Mouse (Mus musculus): ENCODE data around the gene Npepps. TPM values are rescaled to one million over a fixed set of nuclear protein-coding genes. Genes with fewer than 3 reads are reported as not detected.

Gene Npepps
- polyA plus RNA-seq, 1 experiment from 2014 or later, result 80.9 TPM

DNA sequence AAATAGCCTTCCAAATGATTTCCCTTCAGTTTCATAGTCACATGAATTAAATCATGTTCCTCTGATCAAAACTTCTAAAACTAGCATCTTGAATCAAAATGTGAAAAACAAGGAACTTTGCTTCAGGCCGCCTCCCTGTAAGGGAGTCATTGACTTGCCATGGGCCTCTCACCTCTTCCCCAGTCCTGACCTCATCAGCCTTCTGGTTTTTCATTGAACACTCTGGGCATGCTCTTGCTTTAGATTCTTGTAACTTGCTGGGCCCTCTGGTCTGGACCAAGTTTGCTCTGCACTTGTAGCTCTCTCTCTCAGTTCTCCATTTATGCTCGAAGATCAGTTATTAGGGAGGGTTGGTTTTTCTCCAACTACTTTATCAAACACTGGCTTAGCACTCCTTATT, 58.8 kb downstream of the Npepps start:
- Histone ChIP-seq H3K4me2 (no peak overlapping the region), H3K36me3 (peaks cover 37% of the 10 kb centered on the region), H3K9me3 (no peaks in the 10 kb centered on the region), H3K27me3 (replicated peaks) (no peaks in the 10 kb centered on the region), H3K9ac (no peak overlapping the region), H3K4me3 (replicated peaks) (no peak overlapping the region), H3K4me1 (no peaks in the 10 kb centered on the region), H3K27ac (no peak overlapping the region)
- no peak for ATAC-seq (ENCODE audit: insufficient read depth, low FRiP score, low read depth)
- 88% methylated on average over 2 of the region's 2 CpGs for WGBS

DNA sequence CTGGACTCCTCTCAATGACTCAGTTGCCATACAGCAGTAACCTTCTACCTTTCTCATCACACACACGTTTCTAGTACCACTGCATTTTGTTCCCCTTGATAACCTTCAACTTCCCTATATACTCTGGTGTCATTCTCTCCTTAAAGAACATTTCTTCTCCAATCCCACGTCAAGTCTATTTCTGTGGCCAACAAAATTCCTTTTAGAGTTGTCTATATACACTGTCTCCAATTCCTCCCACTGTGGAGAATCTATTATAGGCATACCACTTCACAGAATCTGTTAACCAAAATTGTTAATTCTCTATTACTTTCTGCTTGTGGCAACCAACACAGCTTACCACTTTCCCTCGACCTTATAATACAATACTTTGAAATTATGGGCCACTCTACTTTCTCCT, 60.2 kb downstream of the Npepps start:
- H3K4me2 ChIP-seq, result no peak overlapping the region
- no peak overlapping the region for H3K27ac ChIP-seq
- H3K9me3 ChIP-seq, result no peaks in the 10 kb centered on the region
- H3K4me1 ChIP-seq, result no peaks in the 10 kb centered on the region
- WGBS, result 81% methylated on average over 3 of the region's 3 CpGs
- no peak overlapping the region for H3K9ac ChIP-seq
- H3K36me3 ChIP-seq, result peaks cover 45% of the 10 kb centered on the region
- no peak for ATAC-seq (ENCODE audit: insufficient read depth, low FRiP score, low read depth)
- H3K4me3 ChIP-seq (replicated peaks), result no peak overlapping the region
- no peaks in the 10 kb centered on the region for H3K27me3 ChIP-seq (replicated peaks)

DNA sequence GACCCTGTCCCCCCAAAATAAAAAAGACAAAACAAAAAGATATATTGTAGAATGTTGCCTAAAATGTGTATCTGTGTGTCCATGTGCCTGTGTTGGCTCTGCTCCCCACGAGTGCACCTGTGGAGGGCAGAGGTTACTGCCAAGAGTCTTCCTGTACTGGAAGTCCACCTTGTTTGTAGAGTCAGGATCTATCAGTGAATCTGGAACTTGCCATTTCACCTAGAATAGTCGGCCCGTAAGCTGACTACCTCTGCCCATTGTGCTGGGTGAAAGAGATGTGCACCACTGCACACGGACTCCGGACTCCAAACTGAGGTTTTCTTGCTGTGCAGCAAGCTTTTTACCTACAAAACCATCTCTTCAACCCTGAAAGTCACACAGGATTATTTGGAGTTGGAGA, 66.0 kb downstream of the Npepps start:
- no peak for ATAC-seq (ENCODE audit: insufficient read depth, low FRiP score, low read depth)
- Histone ChIP-seq H3K4me2 (no peak overlapping the region), H3K36me3 (peaks cover 54% of the 10 kb centered on the region), H3K27ac (no peak overlapping the region), H3K4me3 (replicated peaks) (no peak overlapping the region), H3K4me1 (no peaks in the 10 kb centered on the region), H3K9me3 (no peaks in the 10 kb centered on the region), H3K27me3 (replicated peaks) (no peaks in the 10 kb centered on the region), H3K9ac (no peak overlapping the region)
- WGBS, result 85% methylated on average over 5 of the region's 5 CpGs

DNA sequence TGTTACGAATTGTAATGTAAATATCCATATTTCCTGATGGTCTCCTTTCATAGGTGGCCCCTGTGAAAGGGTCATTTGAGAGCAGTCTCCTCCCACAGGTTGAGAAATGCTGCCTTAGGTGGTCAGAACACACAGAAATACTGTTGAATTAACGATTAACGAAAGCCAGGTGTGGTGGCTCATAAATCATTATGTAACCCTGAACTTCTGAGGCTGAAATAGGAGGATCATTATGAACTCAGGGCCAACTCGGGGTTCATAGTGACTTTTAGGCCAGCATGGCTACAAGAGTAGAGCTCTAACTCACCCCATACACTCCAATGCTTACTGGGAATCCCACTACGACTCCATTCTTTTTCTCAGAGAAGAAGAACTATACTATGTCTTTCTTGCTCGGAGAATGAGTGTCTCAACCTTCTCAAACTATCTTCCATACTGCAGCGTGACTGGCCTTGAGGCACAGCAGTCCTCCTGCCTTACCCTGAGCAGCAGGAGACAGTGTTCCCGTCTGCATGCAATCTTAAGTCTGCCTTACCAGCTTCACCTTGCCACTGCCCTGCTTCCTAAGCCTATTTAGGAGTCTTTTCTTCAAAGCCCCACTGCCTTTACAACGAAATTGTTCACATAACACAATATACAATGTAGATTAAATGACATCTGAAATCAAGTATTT, 69.6 kb downstream of the Npepps start:
- Histone ChIP-seq H3K36me3 (peaks cover 34% of the 10 kb centered on the region), H3K27ac (peak overlapping the region; percentile 78)
- WGBS, result 64% methylated on average over 9 of the region's 9 CpGs

DNA sequence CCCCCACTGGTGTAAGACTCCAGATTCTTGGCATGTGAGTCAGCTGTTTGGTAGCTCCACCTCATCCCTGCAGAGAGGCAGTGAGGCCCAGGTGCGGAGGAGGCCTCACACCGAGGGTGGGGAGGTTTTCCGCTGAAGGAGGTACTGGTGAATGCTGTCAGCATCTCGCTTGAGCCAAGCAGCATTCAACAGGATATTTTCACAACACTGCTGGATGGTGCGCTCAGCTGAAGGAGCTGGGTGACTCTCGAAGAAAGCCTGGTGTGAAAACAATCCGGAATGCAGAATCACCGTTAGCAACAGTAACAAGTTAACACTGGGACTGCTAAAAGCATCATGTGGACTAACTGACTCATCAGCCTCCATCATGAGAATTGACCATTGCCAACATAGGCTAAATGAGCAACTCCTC, 73.4 kb downstream of the Npepps start:
- peak; percentile 60; the same call in 1 of the 2 replicates for ATAC-seq (ENCODE audit: insufficient read depth, low FRiP score, low read depth)
- no peaks in the 10 kb centered on the region for H3K4me1 ChIP-seq
- H3K9me3 ChIP-seq, result no peaks in the 10 kb centered on the region
- no peak overlapping the region for H3K4me3 ChIP-seq (replicated peaks)
- H3K4me2 ChIP-seq, result no peak overlapping the region
- no peak overlapping the region for H3K27ac ChIP-seq
- no peaks in the 10 kb centered on the region for H3K27me3 ChIP-seq (replicated peaks)
- H3K9ac ChIP-seq, result no peak overlapping the region
- 0 out of 2 replicates have a peak, but pooled peaks cover 5% of the 10 kb centered on the region for H3K36me3 ChIP-seq
- 74% methylated on average over 8 of the region's 8 CpGs for WGBS

More for the DNA sequence above, 69.6 kb downstream of the Npepps start:
- peak; percentile 43; the same call in 1 of the 2 replicates for ATAC-seq (ENCODE audit: insufficient read depth, low FRiP score, low read depth)
- Histone ChIP-seq H3K4me3 (replicated peaks) (no peak overlapping the region), H3K4me1 (no peaks in the 10 kb centered on the region), H3K27me3 (replicated peaks) (no peaks in the 10 kb centered on the region), H3K9ac (no peak overlapping the region), H3K9me3 (no peaks in the 10 kb centered on the region), H3K4me2 (no peak overlapping the region)

DNA sequence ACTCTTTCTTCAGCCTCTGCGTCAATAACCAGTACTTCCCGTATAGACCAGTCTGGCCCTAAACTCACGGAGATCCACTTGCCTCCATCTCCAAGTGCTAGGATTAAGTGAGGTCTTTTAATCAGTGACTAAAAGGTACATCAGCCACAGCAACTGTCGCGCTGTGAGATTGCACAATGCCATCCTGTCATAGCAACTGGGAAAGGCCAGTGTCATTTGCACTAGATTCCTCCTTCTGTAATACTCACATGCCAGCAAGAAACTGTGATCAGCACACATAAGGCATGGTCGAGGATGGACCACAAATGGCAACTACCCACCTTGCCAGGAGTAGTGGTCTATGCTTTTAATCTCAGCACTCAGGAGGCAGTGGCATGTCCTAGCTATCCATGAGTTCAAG, 80.9 kb downstream of the Npepps start:
- no peaks in the 10 kb centered on the region for H3K9me3 ChIP-seq
- H3K4me1 ChIP-seq, result no peaks in the 10 kb centered on the region
- no peaks in the 10 kb centered on the region for H3K36me3 ChIP-seq
- no peaks in the 10 kb centered on the region for H3K27me3 ChIP-seq (replicated peaks)
- no peak overlapping the region for H3K9ac ChIP-seq
- no peak for ATAC-seq (ENCODE audit: insufficient read depth, low FRiP score, low read depth)
- no peak overlapping the region for H3K27ac ChIP-seq
- 78% methylated on average over 6 of the region's 6 CpGs for WGBS
- H3K4me2 ChIP-seq, result no peak overlapping the region
- no peak overlapping the region for H3K4me3 ChIP-seq (replicated peaks)

DNA sequence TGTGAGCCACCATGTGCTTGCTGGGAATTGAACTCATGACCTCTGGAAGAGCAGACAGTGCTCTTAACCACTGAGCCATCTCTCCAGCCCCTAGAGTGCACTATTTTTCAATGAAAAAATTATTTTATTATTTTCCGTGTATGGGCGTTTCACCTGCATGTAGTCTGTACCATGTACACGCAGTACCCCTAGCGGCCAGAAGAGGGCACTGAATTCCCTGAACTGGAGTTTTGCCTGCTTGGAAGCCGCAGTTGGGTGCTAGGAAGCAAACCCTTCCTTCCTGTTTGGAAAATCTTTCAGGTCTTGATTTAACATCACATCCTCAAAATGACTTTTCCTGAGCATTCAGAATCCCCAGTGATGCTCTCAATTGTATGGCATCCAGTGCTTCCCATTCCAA, 81.8 kb downstream of the Npepps start:
- no peak overlapping the region for H3K4me2 ChIP-seq
- no peaks in the 10 kb centered on the region for H3K36me3 ChIP-seq
- H3K4me3 ChIP-seq (replicated peaks), result no peak overlapping the region
- H3K9me3 ChIP-seq, result no peaks in the 10 kb centered on the region
- no peak for ATAC-seq (ENCODE audit: insufficient read depth, low FRiP score, low read depth)
- WGBS, result 19% methylated on average over 5 of the region's 5 CpGs
- H3K9ac ChIP-seq, result no peak overlapping the region
- H3K27me3 ChIP-seq (replicated peaks), result no peaks in the 10 kb centered on the region
- H3K4me1 ChIP-seq, result no peaks in the 10 kb centered on the region
- H3K27ac ChIP-seq, result no peak overlapping the region

DNA sequence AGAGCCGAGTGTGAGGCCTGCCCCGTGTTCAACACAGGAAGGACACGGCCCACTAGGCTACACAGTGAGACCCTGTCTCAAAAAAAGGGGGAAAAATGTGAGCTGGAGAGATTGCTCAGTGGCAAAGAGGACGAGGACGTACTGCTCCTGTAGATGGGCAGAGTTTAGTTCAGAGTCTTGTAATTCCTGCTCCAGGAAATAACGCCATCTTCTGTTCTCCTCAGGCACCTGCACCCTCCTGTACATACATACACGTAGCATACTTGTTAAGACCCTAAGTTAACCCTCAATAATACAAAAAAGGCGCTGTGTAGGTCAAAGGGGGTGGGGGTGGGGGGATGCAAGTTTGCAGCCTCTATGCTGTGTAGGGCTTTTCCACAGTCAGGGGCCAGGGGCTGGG, 83.4 kb downstream of the Npepps start:
- H3K27ac ChIP-seq, result no peak overlapping the region
- ATAC-seq (ENCODE audit: insufficient read depth, low FRiP score, low read depth), result no peak
- no peaks in the 10 kb centered on the region for H3K9me3 ChIP-seq
- H3K36me3 ChIP-seq, result no peaks in the 10 kb centered on the region
- WGBS, result 71% methylated on average over 8 of the region's 8 CpGs
- H3K27me3 ChIP-seq (replicated peaks), result no peaks in the 10 kb centered on the region
- H3K9ac ChIP-seq, result no peak overlapping the region
- H3K4me2 ChIP-seq, result no peak overlapping the region
- no peak overlapping the region for H3K4me3 ChIP-seq (replicated peaks)
- H3K4me1 ChIP-seq, result no peaks in the 10 kb centered on the region

DNA sequence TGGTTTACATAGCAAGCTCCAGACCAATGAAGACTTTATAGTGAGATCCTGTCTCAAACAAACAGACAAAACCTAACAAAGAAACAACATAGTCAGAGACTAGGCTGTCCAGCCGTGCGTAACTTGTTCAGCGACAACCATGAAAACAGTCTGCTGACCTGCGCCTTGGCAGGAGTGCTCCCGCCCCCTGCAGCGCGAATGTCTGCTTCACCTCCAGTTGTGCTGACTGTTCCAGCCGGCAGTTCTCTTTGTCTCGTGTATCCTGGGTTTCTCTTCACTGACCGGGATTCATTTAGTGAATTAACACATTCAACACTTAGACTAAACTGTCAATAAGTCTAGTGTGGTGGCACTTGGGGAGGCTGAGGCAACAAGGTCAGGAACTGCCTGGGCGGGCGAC, 83.9 kb downstream of the Npepps start:
- Histone ChIP-seq H3K27ac (no peak overlapping the region), H3K27me3 (replicated peaks) (no peaks in the 10 kb centered on the region), H3K9me3 (no peaks in the 10 kb centered on the region), H3K36me3 (no peaks in the 10 kb centered on the region), H3K9ac (no peak overlapping the region), H3K4me1 (no peaks in the 10 kb centered on the region), H3K4me3 (replicated peaks) (no peak overlapping the region), H3K4me2 (no peak overlapping the region)
- no peak for ATAC-seq (ENCODE audit: insufficient read depth, low FRiP score, low read depth)
- WGBS, result 74% methylated on average over 12 of the region's 12 CpGs

DNA sequence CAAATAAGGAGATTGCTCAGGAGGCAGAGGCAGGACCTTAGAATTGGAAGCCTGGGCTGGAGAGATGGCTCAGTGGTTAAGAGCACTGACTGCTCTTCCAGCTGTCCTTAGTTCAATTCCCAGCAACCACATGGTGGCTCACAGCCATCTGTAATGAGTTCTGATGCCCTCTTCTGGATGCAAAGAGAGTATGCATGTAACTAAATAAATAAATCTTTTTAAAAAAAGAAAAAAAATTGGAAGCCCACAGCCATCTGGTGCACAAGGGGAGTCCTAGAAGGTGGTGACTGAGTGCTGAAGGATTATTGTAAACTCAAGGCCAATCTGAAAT, 87.9 kb downstream of the Npepps start:
- no peak overlapping the region for H3K9ac ChIP-seq

DNA sequence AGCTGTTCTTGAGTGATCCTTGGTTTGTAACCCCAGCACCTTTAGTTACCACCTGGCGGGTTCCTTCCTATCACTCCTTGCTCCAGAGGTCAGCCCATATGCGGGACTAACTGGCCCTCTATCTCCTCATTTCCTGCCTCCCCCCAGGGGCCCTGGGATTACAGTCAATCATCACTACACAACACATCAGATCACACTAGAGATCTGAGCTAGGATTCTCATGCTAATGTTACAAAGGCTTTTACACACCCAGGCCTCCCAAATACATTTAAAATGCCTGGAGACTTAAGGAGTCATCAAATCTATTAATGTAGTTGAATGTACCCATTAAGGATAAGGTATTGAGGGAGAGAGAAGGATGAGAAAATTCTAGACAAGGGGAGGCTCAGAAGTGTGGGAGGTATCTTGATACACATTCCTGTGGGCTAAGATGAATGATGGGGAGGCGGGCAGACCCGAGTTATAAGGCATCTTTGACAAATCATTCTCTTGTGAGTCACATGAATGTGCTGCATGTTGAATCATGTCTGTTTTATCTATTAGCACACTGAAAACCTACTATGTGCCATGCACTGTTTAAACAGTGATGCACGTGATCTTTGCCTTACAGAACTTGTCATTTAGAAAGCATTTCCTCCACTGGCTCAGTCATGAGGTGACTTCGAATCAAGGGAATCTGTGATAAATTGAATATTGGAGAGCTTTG, 88.4 kb downstream of the Npepps start:
- no peak overlapping the region for H3K4me3 ChIP-seq (replicated peaks)
- 63% methylated on average over 6 of the region's 6 CpGs for WGBS
- no peak overlapping the region for H3K4me2 ChIP-seq
- ATAC-seq (ENCODE audit: insufficient read depth, low FRiP score, low read depth), result no peak
- H3K36me3 ChIP-seq, result no peaks in the 10 kb centered on the region
- H3K4me1 ChIP-seq, result peaks cover 3% of the 10 kb centered on the region; the same call in 1 of the 2 replicates
- no peaks in the 10 kb centered on the region for H3K27me3 ChIP-seq (replicated peaks)
- H3K27ac ChIP-seq, result no peak overlapping the region
- no peaks in the 10 kb centered on the region for H3K9me3 ChIP-seq
- no peak overlapping the region for H3K9ac ChIP-seq

More for the DNA sequence above, 87.9 kb downstream of the Npepps start:
- no peak overlapping the region for H3K4me3 ChIP-seq (replicated peaks)
- H3K27ac ChIP-seq, result no peak overlapping the region
- no peaks in the 10 kb centered on the region for H3K27me3 ChIP-seq (replicated peaks)
- H3K36me3 ChIP-seq, result no peaks in the 10 kb centered on the region
- ATAC-seq (ENCODE audit: insufficient read depth, low FRiP score, low read depth), result no peak
- no peak overlapping the region for H3K4me2 ChIP-seq
- H3K9me3 ChIP-seq, result no peaks in the 10 kb centered on the region
- H3K4me1 ChIP-seq, result peaks cover 3% of the 10 kb centered on the region; the same call in 1 of the 2 replicates

DNA sequence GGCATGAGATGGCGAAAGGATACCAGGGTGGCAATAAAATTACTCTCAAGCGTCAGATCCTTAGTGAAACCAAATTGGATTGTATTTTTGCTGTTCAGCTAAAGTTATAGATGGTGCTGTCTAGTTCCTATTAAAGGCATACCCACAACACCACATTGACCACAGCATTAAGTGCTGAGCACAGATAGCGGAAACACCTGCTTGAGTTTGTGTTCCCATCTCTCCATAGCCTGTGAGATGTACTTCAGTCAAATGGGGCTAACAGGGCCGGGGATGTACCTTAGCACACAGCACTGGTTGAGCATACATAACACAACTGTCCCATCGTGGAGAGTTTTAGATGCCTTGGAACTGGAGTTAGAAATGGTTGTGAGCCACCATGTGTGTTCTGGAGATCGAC, 89.4 kb downstream of the Npepps start:
- no peak for ATAC-seq (ENCODE audit: insufficient read depth, low FRiP score, low read depth)
- Histone ChIP-seq H3K4me3 (replicated peaks) (no peak overlapping the region), H3K36me3 (no peaks in the 10 kb centered on the region), H3K9me3 (no peaks in the 10 kb centered on the region), H3K9ac (no peak overlapping the region), H3K27ac (no peak overlapping the region), H3K27me3 (replicated peaks) (no peaks in the 10 kb centered on the region), H3K4me1 (peaks cover 5% of the 10 kb centered on the region), H3K4me2 (no peak overlapping the region)
- WGBS, result 82% methylated on average over 6 of the region's 6 CpGs
